Mouse (Mus musculus) heart, embryonic 11.5 days (tissue): ENCODE data around the gene Rere. TPM values are rescaled to one million over a fixed set of nuclear protein-coding genes. Genes with fewer than 3 reads are reported as not detected.

Experiments
- ATAC-seq: fragments of 200-750 bp; cut with Nextera tagmentation; replicated peaks from 2 replicates; pipeline ENCODE4 v1.8.0; 2017; ENCODE audit warnings: moderate library complexity; ENCODE audit not compliant: insufficient number of reproducible peaks, low FRiP score, low TSS enrichment
- H3K27ac ChIP-seq: fragments of 300-500 bp; sonication (generic); 2 replicates; pipeline ENCODE4 v1.5.1; 2014; ENCODE audit warnings: mild to moderate bottlenecking, low read depth, low read length
- H3K27me3 ChIP-seq: fragments of 300-500 bp; sonication (generic); 2 replicates; pipeline ENCODE4 v1.6.1; 2014; ENCODE audit warnings: mild to moderate bottlenecking, low read length, mixed read lengths; ENCODE audit not compliant: control insufficient read depth, insufficient read depth
- H3K36me3 ChIP-seq: fragments of 300-500 bp; sonication (generic); 2 replicates; pipeline ENCODE4 v1.6.1; 2014; ENCODE audit warnings: mild to moderate bottlenecking, low read length, moderate library complexity, mixed read lengths; ENCODE audit not compliant: control insufficient read depth, insufficient read depth
- H3K4me1 ChIP-seq: fragments of 300-500 bp; sonication (generic); 2 replicates; pipeline ENCODE4 v1.6.1; 2014; ENCODE audit warnings: low read length; ENCODE audit not compliant: control insufficient read depth, insufficient read depth
- H3K4me2 ChIP-seq: fragments of 300-500 bp; sonication (generic); 2 replicates; pipeline ENCODE4 v1.6.1; 2014; ENCODE audit warnings: mild to moderate bottlenecking, moderate library complexity
- H3K4me3 ChIP-seq: fragments of 300-500 bp; sonication (generic); 2 replicates; pipeline ENCODE4 v1.5.1; 2014; ENCODE audit warnings: low read depth, low read length
- H3K9ac ChIP-seq: fragments of 300-500 bp; sonication (generic); 2 replicates; pipeline ENCODE4 v1.6.1; 2014; ENCODE audit warnings: mild to moderate bottlenecking, low read depth, low read length, moderate library complexity
- H3K9me3 ChIP-seq: fragments of 300-500 bp; sonication (generic); replicated peaks from 2 replicates; pipeline ENCODE4 v1.6.1; 2016; ENCODE audit warnings: low read length; ENCODE audit not compliant: control insufficient read depth
- WGBS: fragments of 180-500 bp; shearing (Covaris S2); extraction: QIAGEN DNeasy Blood & Tissue Kit; methylation state at CpG from one replicate; pipeline ENCODE4 v1.1.7; 2014; ENCODE audit not compliant: insufficient replicate concordance; 5-methylcytosine and 5-hydroxymethylcytosine counted together
- polyA plus RNA-seq: library from polyadenylated mRNA; unstranded; fragments of >200 nt; fragmentation: Nextera tagmentation; extraction: Ambion mirVana; gene quantifications from 2 replicates; pipeline ENCODE4 v1.2.1, GENCODE M21; 2014

Rere gene
- polyA plus RNA-seq, 1 experiment from 2014 or later, result 29.1 TPM

GRCm38 (mm10) chr4:150454571-150455306 is 173.3 kb downstream of the Rere start:
- Histone ChIP-seq H3K36me3 (no peaks in the 10 kb centered on the region), H3K9ac (no peak overlapping the region), H3K9me3 (no peaks in the 10 kb centered on the region), H3K4me3 (no peak overlapping the region), H3K4me2 (no peak overlapping the region), H3K27ac (peak overlapping the region; percentile 2; the same call in 1 of the 2 replicates), H3K4me1 (peaks cover 50% of the 10 kb centered on the region), H3K27me3 (no peaks in the 10 kb centered on the region)
- no peak for ATAC-seq
- WGBS, result 46% methylated on average over 12 of the region's 12 CpGs

- 78% methylated on average over 1 of the region's 1 CpGs for WGBS
- H3K9me3 ChIP-seq, result no peaks in the 10 kb centered on the region
Measured at GRCm38 (mm10) chr4:150455750-150456149, 174.3 kb downstream of the Rere start.

GRCm38 (mm10) chr4:150456452-150456851 is 175.0 kb downstream of the Rere start:
- Histone ChIP-seq H3K9me3 (no peaks in the 10 kb centered on the region), H3K4me1 (peaks cover 55% of the 10 kb centered on the region), H3K36me3 (no peaks in the 10 kb centered on the region), H3K27me3 (no peaks in the 10 kb centered on the region), H3K27ac (peak overlapping the region; percentile 43; the same call in 1 of the 2 replicates), H3K4me3 (no peak overlapping the region), H3K4me2 (no peak overlapping the region), H3K9ac (no peak overlapping the region)
- no peak for ATAC-seq
- 76% methylated on average over 7 of the region's 7 CpGs for WGBS

More at GRCm38 (mm10) chr4:150455750-150456149, 174.3 kb downstream of the Rere start:
- Histone ChIP-seq H3K4me3 (no peak overlapping the region), H3K27me3 (no peaks in the 10 kb centered on the region), H3K4me2 (no peak overlapping the region), H3K27ac (no peak overlapping the region), H3K9ac (no peak overlapping the region), H3K4me1 (peaks cover 48% of the 10 kb centered on the region), H3K36me3 (no peaks in the 10 kb centered on the region)
- ATAC-seq, result no peak

- WGBS, result 69% methylated on average over 2 of the region's 2 CpGs
- no peaks in the 10 kb centered on the region for H3K36me3 ChIP-seq
Measured at GRCm38 (mm10) chr4:150456886-150457285, 175.4 kb downstream of the Rere start.

DNA sequence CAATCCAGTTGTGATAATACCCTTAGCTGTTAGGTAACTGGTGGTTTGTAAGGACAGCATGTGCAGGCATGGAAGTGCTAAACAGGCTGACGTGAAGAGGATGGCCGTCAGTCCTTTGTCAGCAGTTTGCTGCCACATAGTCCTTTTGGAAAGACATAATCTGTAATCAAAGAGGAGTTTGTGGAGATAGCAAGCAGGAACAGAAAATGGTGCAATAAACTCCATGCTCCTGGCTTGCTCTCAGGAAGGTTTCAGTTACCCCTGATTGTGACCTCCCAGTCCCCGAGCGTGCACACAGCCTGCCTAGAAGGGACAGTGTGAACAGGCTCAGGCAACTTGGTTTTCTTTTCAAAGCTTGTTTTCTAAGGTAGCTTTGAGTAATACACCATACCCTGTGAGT is 175.9 kb downstream of the Rere start:
- Histone ChIP-seq H3K36me3 (no peaks in the 10 kb centered on the region), H3K4me3 (no peak overlapping the region), H3K9ac (no peak overlapping the region), H3K4me1 (peaks cover 57% of the 10 kb centered on the region), H3K4me2 (no peak overlapping the region), H3K9me3 (no peaks in the 10 kb centered on the region), H3K27ac (no peak overlapping the region), H3K27me3 (no peaks in the 10 kb centered on the region)
- 53% methylated on average over 4 of the region's 4 CpGs for WGBS
- ATAC-seq, result no peak

More at GRCm38 (mm10) chr4:150456886-150457285, 175.4 kb downstream of the Rere start:
- Histone ChIP-seq H3K9me3 (no peaks in the 10 kb centered on the region), H3K4me2 (no peak overlapping the region), H3K4me3 (no peak overlapping the region), H3K9ac (no peak overlapping the region), H3K4me1 (peaks cover 58% of the 10 kb centered on the region), H3K27ac (no peak overlapping the region), H3K27me3 (no peaks in the 10 kb centered on the region)
- ATAC-seq, result no peak

DNA sequence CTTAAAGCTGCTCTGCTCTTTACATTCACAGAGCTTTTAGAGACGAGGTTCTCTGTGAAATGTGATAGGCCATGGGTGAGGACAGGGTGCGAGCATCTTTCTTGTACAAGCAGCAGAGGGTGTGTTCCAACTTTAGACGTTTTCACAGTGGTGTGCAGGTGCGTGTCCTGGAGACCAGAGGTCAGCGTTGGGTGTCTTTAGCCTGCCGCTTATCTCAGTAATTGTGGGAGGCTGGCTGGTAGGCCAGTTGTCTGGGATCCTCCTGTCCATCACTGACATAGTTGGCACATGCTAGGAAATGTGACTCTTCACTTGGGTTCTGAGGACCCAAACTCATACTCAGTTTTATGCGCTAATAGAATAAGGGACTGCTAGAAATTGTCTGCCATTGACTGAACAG is 176.3 kb downstream of the Rere start:
- Histone ChIP-seq H3K27me3 (no peaks in the 10 kb centered on the region), H3K9ac (no peak overlapping the region), H3K4me1 (peaks cover 59% of the 10 kb centered on the region), H3K36me3 (no peaks in the 10 kb centered on the region), H3K9me3 (no peaks in the 10 kb centered on the region), H3K4me3 (no peak overlapping the region), H3K4me2 (no peak overlapping the region; the same call in 1 of the 2 replicates), H3K27ac (no peak overlapping the region)
- ATAC-seq, result no peak
- WGBS, result 48% methylated on average over 7 of the region's 7 CpGs

GRCm38 (mm10) chr4:150459022-150459794 is 177.8 kb downstream of the Rere start:
- Histone ChIP-seq H3K4me1 (peaks cover 51% of the 10 kb centered on the region), H3K4me2 (no peak overlapping the region), H3K36me3 (no peaks in the 10 kb centered on the region), H3K9ac (no peak overlapping the region), H3K27me3 (no peaks in the 10 kb centered on the region), H3K4me3 (no peak overlapping the region), H3K9me3 (no peaks in the 10 kb centered on the region), H3K27ac (no peak overlapping the region; the same call in 1 of the 2 replicates)
- 46% methylated on average over 6 of the region's 6 CpGs for WGBS
- ATAC-seq, result no peak

DNA sequence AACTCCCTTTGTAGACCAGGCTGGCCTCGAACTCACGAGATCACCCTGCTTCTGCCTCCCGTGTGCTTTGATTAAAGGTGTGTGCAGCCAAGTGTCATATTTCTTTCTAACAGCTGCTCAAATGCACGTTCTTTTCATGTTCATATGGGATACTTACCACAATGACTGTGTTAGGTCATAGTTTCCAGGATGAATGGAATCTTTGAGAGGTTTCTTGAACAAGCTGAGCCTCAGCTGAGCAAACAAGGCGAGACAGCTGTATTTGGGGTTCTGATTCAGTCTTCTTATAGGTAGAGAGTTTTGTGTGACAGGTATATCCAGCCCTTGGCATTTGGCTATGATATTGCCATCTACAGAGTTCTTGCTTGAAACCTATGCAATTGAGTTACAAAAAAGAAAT is 179.0 kb downstream of the Rere start:
- Histone ChIP-seq H3K4me3 (no peak overlapping the region), H3K27ac (no peak overlapping the region), H3K9me3 (no peaks in the 10 kb centered on the region), H3K4me1 (peaks cover 48% of the 10 kb centered on the region), H3K9ac (no peak overlapping the region), H3K27me3 (no peaks in the 10 kb centered on the region), H3K36me3 (no peaks in the 10 kb centered on the region), H3K4me2 (no peak overlapping the region)
- 79% methylated on average over 5 of the region's 5 CpGs for WGBS
- no peak for ATAC-seq
